Mouse (Mus musculus) heart, embryonic 11.5 days (tissue): ENCODE measurements around the gene Unkl. TPM values are rescaled to one million over a fixed set of nuclear protein-coding genes. Genes with fewer than 3 reads are reported as not detected.
"Not testable (repeated sequence)": the region's sequence is repeated elsewhere in the genome, so short reads cannot be mapped to it uniquely, and the experiment has no call there.

Experiments
- ATAC-seq: fragments of 200-750 bp; cut with Nextera tagmentation; replicated peaks from 2 replicates; pipeline ENCODE4 v1.8.0; 2017; ENCODE audit warnings: moderate library complexity; ENCODE audit not compliant: insufficient number of reproducible peaks, low FRiP score, low TSS enrichment
- H3K27ac ChIP-seq: fragments of 300-500 bp; sonication (generic); 2 replicates; pipeline ENCODE4 v1.5.1; 2014; ENCODE audit warnings: mild to moderate bottlenecking, low read depth, low read length
- H3K27me3 ChIP-seq: fragments of 300-500 bp; sonication (generic); 2 replicates; pipeline ENCODE4 v1.6.1; 2014; ENCODE audit warnings: mild to moderate bottlenecking, low read length, mixed read lengths; ENCODE audit not compliant: control insufficient read depth, insufficient read depth
- H3K36me3 ChIP-seq: fragments of 300-500 bp; sonication (generic); 2 replicates; pipeline ENCODE4 v1.6.1; 2014; ENCODE audit warnings: mild to moderate bottlenecking, low read length, moderate library complexity, mixed read lengths; ENCODE audit not compliant: control insufficient read depth, insufficient read depth
- H3K4me1 ChIP-seq: fragments of 300-500 bp; sonication (generic); 2 replicates; pipeline ENCODE4 v1.6.1; 2014; ENCODE audit warnings: low read length; ENCODE audit not compliant: control insufficient read depth, insufficient read depth
- H3K4me2 ChIP-seq: fragments of 300-500 bp; sonication (generic); 2 replicates; pipeline ENCODE4 v1.6.1; 2014; ENCODE audit warnings: mild to moderate bottlenecking, moderate library complexity
- H3K4me3 ChIP-seq: fragments of 300-500 bp; sonication (generic); 2 replicates; pipeline ENCODE4 v1.5.1; 2014; ENCODE audit warnings: low read depth, low read length
- H3K9ac ChIP-seq: fragments of 300-500 bp; sonication (generic); 2 replicates; pipeline ENCODE4 v1.6.1; 2014; ENCODE audit warnings: mild to moderate bottlenecking, low read depth, low read length, moderate library complexity
- H3K9me3 ChIP-seq: fragments of 300-500 bp; sonication (generic); replicated peaks from 2 replicates; pipeline ENCODE4 v1.6.1; 2016; ENCODE audit warnings: low read length; ENCODE audit not compliant: control insufficient read depth
- WGBS: fragments of 180-500 bp; shearing (Covaris S2); extraction: QIAGEN DNeasy Blood & Tissue Kit; methylation state at CpG from one replicate; pipeline ENCODE4 v1.1.7; 2014; ENCODE audit not compliant: insufficient replicate concordance; 5-methylcytosine and 5-hydroxymethylcytosine counted together
- polyA plus RNA-seq: library from polyadenylated mRNA; unstranded; fragments of >200 nt; fragmentation: Nextera tagmentation; extraction: Ambion mirVana; gene quantifications from 2 replicates; pipeline ENCODE4 v1.2.1, GENCODE M21; 2014

Gene Unkl
- polyA plus RNA-seq, 1 experiment from 2014 or later: 3.2 TPM

GRCm38 (mm10) chr17:25222951-25223601, 34.9 kb downstream of the Unkl start:
- no peak for ATAC-seq
- Histone ChIP-seq H3K4me1 (peaks cover 3% of the 10 kb centered on the region), H3K27me3 (no peaks in the 10 kb centered on the region), H3K4me3 (peak overlapping the region; percentile 52), H3K9ac (peak overlapping the region; percentile 53), H3K9me3 (no peaks in the 10 kb centered on the region), H3K36me3 (no peaks in the 10 kb centered on the region), H3K4me2 (peak overlapping the region; percentile 89), H3K27ac (peak overlapping the region; percentile 80)
- WGBS: 41% methylated on average over 6 of the region's 6 CpGs

GRCm38 (mm10) chr17:25224586-25225222, 36.5 kb downstream of the Unkl start:
- WGBS: 77% methylated on average over 7 of the region's 7 CpGs
- Histone ChIP-seq H3K9ac (no peak overlapping the region), H3K27me3 (no peaks in the 10 kb centered on the region), H3K4me2 (peak overlapping the region; percentile 53), H3K27ac (0 out of 2 replicates have a peak overlapping the region, but pooled peaks have one; percentile 35), H3K9me3 (no peaks in the 10 kb centered on the region), H3K4me1 (peaks cover 3% of the 10 kb centered on the region), H3K4me3 (no peak overlapping the region), H3K36me3 (peaks cover 4% of the 10 kb centered on the region)
- no peak for ATAC-seq

GRCm38 (mm10) chr17:25225659-25226058, 37.5 kb downstream of the Unkl start:
- H3K9me3 ChIP-seq: no peaks in the 10 kb centered on the region
- H3K36me3 ChIP-seq: peaks cover 4% of the 10 kb centered on the region
- peak overlapping the region; percentile 29; the same call in 1 of the 2 replicates for H3K4me2 ChIP-seq
- ATAC-seq: no peak
- H3K4me1 ChIP-seq: peaks cover 3% of the 10 kb centered on the region
- 82% methylated on average over 4 of the region's 4 CpGs for WGBS
- H3K27ac ChIP-seq: no peak overlapping the region
- no peak overlapping the region for H3K9ac ChIP-seq
- H3K27me3 ChIP-seq: no peaks in the 10 kb centered on the region
- H3K4me3 ChIP-seq: no peak overlapping the region

GRCm38 (mm10) chr17:25227991-25228390, 39.8 kb downstream of the Unkl start:
- ATAC-seq: no peak
- Histone ChIP-seq H3K9ac (no peak overlapping the region), H3K27me3 (no peaks in the 10 kb centered on the region), H3K4me1 (no peaks in the 10 kb centered on the region), H3K4me2 (no peak overlapping the region), H3K9me3 (no peaks in the 10 kb centered on the region), H3K27ac (no peak overlapping the region), H3K4me3 (no peak overlapping the region), H3K36me3 (peaks cover 4% of the 10 kb centered on the region)
- WGBS: 94% methylated on average over 5 of the region's 5 CpGs

- not testable (repeated sequence) for H3K27ac ChIP-seq, H3K9me3 ChIP-seq, H3K27me3 ChIP-seq, H3K4me1 ChIP-seq, H3K9ac ChIP-seq, ATAC-seq, H3K4me3 ChIP-seq, H3K36me3 ChIP-seq, H3K4me2 ChIP-seq
- 77% methylated on average over 15 of the region's 17 CpGs for WGBS
Observed at GRCm38 (mm10) chr17:25230014-25230655, 41.9 kb downstream of the Unkl start.

- 88% methylated on average over 3 of the region's 3 CpGs for WGBS
- Histone ChIP-seq H3K4me2 (no peak overlapping the region), H3K36me3 (peaks cover 12% of the 10 kb centered on the region), H3K9ac (no peak overlapping the region), H3K9me3 (no peaks in the 10 kb centered on the region), H3K27ac (no peak overlapping the region), H3K27me3 (no peaks in the 10 kb centered on the region), H3K4me1 (no peaks in the 10 kb centered on the region), H3K4me3 (no peak overlapping the region)
- ATAC-seq: no peak
Observed at GRCm38 (mm10) chr17:25230700-25231099, 42.5 kb downstream of the Unkl start.

- not testable (repeated sequence) for H3K9ac ChIP-seq, ATAC-seq, H3K9me3 ChIP-seq, H3K4me1 ChIP-seq, H3K27me3 ChIP-seq, H3K27ac ChIP-seq, H3K4me2 ChIP-seq, H3K4me3 ChIP-seq
- 92% methylated on average over 5 of the region's 11 CpGs for WGBS
- peaks cover 12% of the 10 kb centered on the region for H3K36me3 ChIP-seq
Observed at GRCm38 (mm10) chr17:25231621-25232020, 43.4 kb downstream of the Unkl start.

GRCm38 (mm10) chr17:25235635-25236034, 47.4 kb downstream of the Unkl start:
- Histone ChIP-seq H3K4me2 (no peak overlapping the region), H3K9me3 (no peaks in the 10 kb centered on the region), H3K9ac (no peak overlapping the region), H3K4me1 (peaks cover 7% of the 10 kb centered on the region), H3K27ac (no peak overlapping the region), H3K4me3 (no peak overlapping the region), H3K36me3 (peaks cover 8% of the 10 kb centered on the region; the same call in 1 of the 2 replicates), H3K27me3 (no peaks in the 10 kb centered on the region)
- ATAC-seq: no peak
- 89% methylated on average over 9 of the region's 9 CpGs for WGBS
